Mouse (Mus musculus): Measurements from ENCODE around the gene Olfr1437.
"Not testable (repeated sequence)": the region's sequence is repeated elsewhere in the genome, so short reads cannot be mapped to it uniquely, and the experiment has no call there.

DNA sequence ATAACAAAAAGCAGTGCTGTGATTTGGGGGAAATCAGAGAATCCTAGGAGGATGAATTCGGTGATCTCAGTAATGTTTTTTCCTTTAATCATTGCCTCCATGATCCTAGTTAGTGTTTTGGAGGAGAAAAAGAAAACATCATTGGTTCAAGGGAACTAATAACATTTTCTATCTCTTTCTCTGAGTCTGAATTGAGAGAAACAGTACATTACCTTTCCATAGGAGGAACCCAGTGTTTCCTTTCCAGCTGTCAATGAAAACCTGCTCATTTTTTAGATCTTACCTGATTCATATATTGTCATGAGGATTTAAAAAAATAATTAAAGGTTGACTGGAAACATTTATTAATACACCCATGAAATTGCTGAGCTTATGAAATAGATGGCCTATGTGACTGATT, 25.9 kb downstream of the Olfr1437 start, which contains the start of gene Olfr1436:
- TF ChIP-seq CTCF (IDR thresholded peaks at IDR 0.05; ENCODE audit: low read depth); EP300 (optimal IDR thresholded peaks at IDR 0.05): not testable (repeated sequence)

Data from stomach, postnatal 0 days (tissue).